Mouse (Mus musculus) left cerebral cortex, adult 8-10 months (tissue): ENCODE results near the gene Gm5169. TPM values are rescaled to one million over a fixed set of nuclear protein-coding genes. Genes with fewer than 3 reads are reported as not detected.
"Not testable (repeated sequence)": the region's sequence is repeated elsewhere in the genome, so short reads cannot be mapped to it uniquely, and the experiment has no call there.

Experiments used
- DNase-seq, 2 experiments: peaks; one replicate each; pipeline ENCODE4 v3.0.0; 2022; ENCODE audit warnings: low spot score in 2 of 2
- total RNA-seq, 4 experiments: library from RNA; stranded (reverse); gene quantifications; 2 replicates each; pipeline ENCODE4 v1.2.4; 2022

Gm5169 gene
- not detected for total RNA-seq

DNA sequence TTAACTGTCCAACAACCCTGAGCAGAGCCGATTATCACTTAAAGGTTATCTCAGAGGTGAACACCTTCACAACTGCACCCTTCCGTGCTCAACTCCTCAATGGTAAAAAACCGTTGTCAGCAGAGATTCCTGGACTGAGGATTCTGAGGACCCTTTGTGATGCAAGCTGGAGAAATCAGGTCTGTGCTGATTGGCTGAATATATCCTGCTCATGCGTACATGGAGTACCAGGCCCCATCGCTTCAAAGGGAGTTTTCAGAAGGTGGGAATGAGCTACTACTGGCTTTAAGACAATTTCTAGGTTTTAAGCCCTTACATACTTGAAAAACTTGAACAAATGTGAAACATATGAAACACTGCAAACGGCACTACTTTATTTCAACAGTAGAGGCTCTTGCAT lies at the start of gene Gm5169:
Gene Gm5169 (minus strand): TSS at position 101 of the 400 bp plus-strand sequence.
- not testable (repeated sequence) for DNase-seq

DNA sequence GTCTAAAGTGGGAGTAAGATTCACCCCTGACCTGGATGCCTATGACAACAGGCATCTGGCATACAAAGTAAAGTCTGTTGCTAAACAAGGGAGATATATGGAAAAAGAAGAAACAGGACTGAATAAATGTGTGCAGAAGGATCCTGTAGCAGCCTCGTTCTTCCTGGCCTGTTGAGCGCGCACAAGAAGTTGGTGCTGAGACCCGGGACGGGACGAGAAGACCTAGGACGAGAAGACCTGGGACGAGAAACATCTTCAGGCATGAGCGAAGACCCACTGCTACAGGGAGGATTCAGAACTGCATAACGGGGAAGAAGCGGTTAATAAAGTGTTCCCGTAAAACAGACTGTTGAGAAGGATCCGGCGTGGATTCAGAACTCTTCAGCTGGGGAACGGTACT lies 46.2 kb upstream of the Gm5169 start:
- DNase-seq, result not testable (repeated sequence)
